Mouse (Mus musculus): ENCODE data around the gene Gm10428. TPM values are rescaled to one million over a fixed set of nuclear protein-coding genes. Genes with fewer than 3 reads are reported as not detected.

Gm10428 gene
- polyA plus RNA-seq (2014; fragmentation: Nextera tagmentation; extraction: Ambion mirVana): 0.99 TPM in 1 of 2 replicates, not detected in the other

DNA sequence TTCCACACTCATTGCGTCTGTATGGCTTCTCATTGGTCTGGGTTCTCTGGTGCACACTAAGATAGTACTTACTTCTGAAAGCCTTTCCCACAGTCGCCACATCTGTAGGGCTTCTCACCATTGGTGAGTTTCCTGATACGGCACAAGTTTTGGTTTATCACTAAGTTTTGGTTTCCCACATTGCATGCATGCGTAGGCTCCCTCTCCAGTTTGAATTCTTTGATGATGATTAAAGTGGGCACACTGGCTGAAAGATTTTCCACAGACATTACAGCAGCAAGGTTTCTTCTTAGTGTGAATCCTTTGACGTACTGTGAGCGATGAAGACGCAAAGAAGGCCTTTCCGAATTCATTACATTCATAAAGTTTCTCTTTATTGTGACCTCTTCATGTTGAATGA, at the start of gene Gm10428:
Gene Gm10428 (plus strand): TSS at position 321 of the 400 bp plus-strand sequence.
- no peaks in the 10 kb centered on the region for H3K36me3 ChIP-seq (ENCODE audit: control insufficient read depth, insufficient read depth, low read length)
- 0 out of 2 replicates have a peak, but pooled peaks cover 3% of the 10 kb centered on the region for H3K4me1 ChIP-seq (ENCODE audit: control insufficient read depth, insufficient read depth, low read length)
- no peak within 1 kb of the TSS for H3K27ac ChIP-seq (replicated peaks; ENCODE audit: low read depth, low read length)
- DNase-seq (ENCODE audit: low spot score): no peak
- H3K4me2 ChIP-seq (ENCODE audit: low read depth, severe bottlenecking): no peak within 1 kb of the TSS
- no peak for ATAC-seq (ENCODE audit: insufficient number of reproducible peaks, low FRiP score, low TSS enrichment, low read depth)
- H3K9me3 ChIP-seq (ENCODE audit: control insufficient read depth, low read length): no peaks in the 10 kb centered on the region
- H3K9ac ChIP-seq (ENCODE audit: low read length): no peak within 1 kb of the TSS
- no peak within 1 kb of the TSS for H3K4me3 ChIP-seq (ENCODE audit: low read depth, low read length)
- H3K27me3 ChIP-seq (ENCODE audit: control insufficient read depth, insufficient read depth, low read length): no peaks in the 10 kb centered on the region
- whole genome bisulfite sequencing: 94% methylated on average over 8 of the region's 8 CpGs

DNA sequence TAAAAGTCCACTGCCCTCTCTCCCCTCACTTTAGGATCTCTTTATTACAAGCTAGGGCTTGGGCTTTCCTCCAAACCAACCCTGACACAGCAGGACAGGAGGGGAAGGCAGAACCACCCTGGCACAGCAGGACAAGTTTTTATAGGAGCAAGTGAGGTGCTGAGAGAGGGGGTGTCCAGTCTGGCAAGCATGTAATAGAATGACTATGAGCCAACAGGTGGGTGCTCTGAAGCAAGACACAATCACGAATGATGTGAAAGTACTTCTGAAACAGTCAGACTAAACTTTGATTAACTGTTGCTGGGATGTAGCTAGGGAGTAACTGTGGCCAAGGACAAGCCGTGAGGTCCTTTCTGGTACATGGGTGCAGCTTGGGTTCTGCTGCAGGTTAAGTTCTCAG, 46.8 kb upstream of the Gm10428 start:
- Histone ChIP-seq H3K36me3 (ENCODE audit: control insufficient read depth, insufficient read depth, low read length) (no peaks in the 10 kb centered on the region), H3K9me3 (ENCODE audit: control insufficient read depth, low read length) (no peaks in the 10 kb centered on the region), H3K4me1 (ENCODE audit: control insufficient read depth, insufficient read depth, low read length) (no peaks in the 10 kb centered on the region), H3K4me2 (ENCODE audit: low read depth, severe bottlenecking) (no peak overlapping the region), H3K27me3 (ENCODE audit: control insufficient read depth, insufficient read depth, low read length) (no peaks in the 10 kb centered on the region), H3K4me3 (ENCODE audit: low read depth, low read length) (no peak overlapping the region), H3K9ac (ENCODE audit: low read length) (no peak overlapping the region), H3K27ac (replicated peaks; ENCODE audit: low read depth, low read length) (no peak overlapping the region)
- 80% methylated on average over 2 of the region's 2 CpGs for WGBS
- ATAC-seq (ENCODE audit: insufficient number of reproducible peaks, low FRiP score, low TSS enrichment, low read depth) (no peak), DNase-seq (ENCODE audit: low spot score) (no peak)

DNA sequence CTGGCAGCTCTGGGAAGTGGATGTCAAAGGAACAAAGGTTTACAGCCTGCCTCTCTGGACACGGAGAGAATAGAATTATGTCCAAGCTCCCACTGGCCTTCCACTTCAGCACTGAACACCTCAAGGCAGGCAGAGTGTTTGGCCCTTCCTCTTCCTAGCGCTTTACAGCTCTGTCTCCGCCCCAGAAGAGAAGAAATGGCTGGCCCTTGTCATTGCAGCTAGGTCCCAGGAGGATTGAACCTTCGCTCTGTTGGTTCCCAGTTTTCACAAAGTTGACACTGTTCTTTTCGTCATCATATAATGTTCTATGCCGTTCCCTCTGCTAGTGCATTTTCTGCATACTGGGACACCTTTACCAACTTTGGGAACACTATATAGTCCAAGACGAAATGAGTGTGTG, 44.6 kb upstream of the Gm10428 start:
- DNase-seq (ENCODE audit: low spot score): no peak
- no peaks in the 10 kb centered on the region for H3K4me1 ChIP-seq (ENCODE audit: control insufficient read depth, insufficient read depth, low read length)
- H3K9me3 ChIP-seq (ENCODE audit: control insufficient read depth, low read length): no peaks in the 10 kb centered on the region
- ATAC-seq (ENCODE audit: insufficient number of reproducible peaks, low FRiP score, low TSS enrichment, low read depth): no peak
- WGBS: 80% methylated on average over 7 of the region's 7 CpGs
- no peak overlapping the region for H3K9ac ChIP-seq (ENCODE audit: low read length)
- no peaks in the 10 kb centered on the region for H3K27me3 ChIP-seq (ENCODE audit: control insufficient read depth, insufficient read depth, low read length)
- H3K36me3 ChIP-seq (ENCODE audit: control insufficient read depth, insufficient read depth, low read length): 0 out of 2 replicates have a peak, but pooled peaks cover 4% of the 10 kb centered on the region
- H3K27ac ChIP-seq (replicated peaks; ENCODE audit: low read depth, low read length): no peak overlapping the region
- H3K4me2 ChIP-seq (ENCODE audit: low read depth, severe bottlenecking): no peak overlapping the region
- H3K4me3 ChIP-seq (ENCODE audit: low read depth, low read length): no peak overlapping the region

DNA sequence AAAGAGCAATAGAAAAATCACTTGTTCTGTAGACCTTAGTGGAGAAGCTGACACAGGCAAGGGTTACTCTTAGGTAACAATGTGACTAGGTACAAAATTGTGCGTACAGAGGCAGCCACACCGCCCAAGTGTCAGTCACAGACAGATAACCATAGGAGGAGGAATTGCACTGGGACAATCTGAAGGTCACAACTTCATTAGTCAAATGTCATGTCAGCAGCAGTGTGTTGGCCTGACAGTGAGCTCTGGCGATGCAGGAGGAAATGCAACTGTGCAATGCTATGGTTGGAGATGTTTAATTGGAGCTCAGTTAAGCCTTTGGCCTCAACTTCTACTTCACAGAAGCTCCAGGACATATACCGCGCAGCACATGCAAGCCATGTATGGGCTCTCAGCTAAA, 42.2 kb upstream of the Gm10428 start:
- 89% methylated on average over 5 of the region's 5 CpGs for WGBS
- H3K27ac ChIP-seq (replicated peaks; ENCODE audit: low read depth, low read length): no peak overlapping the region
- no peaks in the 10 kb centered on the region for H3K4me1 ChIP-seq (ENCODE audit: control insufficient read depth, insufficient read depth, low read length)
- H3K4me2 ChIP-seq (ENCODE audit: low read depth, severe bottlenecking): no peak overlapping the region
- no peaks in the 10 kb centered on the region for H3K27me3 ChIP-seq (ENCODE audit: control insufficient read depth, insufficient read depth, low read length)
- peaks cover 10% of the 10 kb centered on the region; the same call in 1 of the 2 replicates for H3K36me3 ChIP-seq (ENCODE audit: control insufficient read depth, insufficient read depth, low read length)
- H3K9ac ChIP-seq (ENCODE audit: low read length): no peak overlapping the region
- no peak overlapping the region for H3K4me3 ChIP-seq (ENCODE audit: low read depth, low read length)
- ATAC-seq (ENCODE audit: insufficient number of reproducible peaks, low FRiP score, low TSS enrichment, low read depth): no peak
- no peaks in the 10 kb centered on the region for H3K9me3 ChIP-seq (ENCODE audit: control insufficient read depth, low read length)
- DNase-seq (ENCODE audit: low spot score): no peak

DNA sequence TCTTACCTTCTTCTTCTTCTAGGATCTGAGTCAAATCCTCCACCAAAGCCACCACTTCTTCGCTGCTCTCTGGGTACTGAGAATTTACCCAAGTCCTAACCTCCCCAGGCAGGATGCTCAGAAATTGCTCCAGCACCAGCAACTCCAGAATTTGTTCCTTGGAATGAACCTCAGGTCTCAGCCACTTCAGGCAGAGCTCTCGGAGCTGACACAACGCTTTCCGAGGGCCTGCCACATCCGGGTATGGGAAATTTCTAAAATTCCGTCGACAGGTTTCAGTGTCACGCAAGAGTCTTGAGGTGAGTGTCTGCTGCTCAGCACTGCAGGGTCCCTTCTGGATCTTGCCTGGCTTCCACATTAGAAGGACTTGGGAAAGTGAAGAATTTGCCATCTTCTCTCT, 24.6 kb upstream of the Gm10428 start:
- Histone ChIP-seq H3K4me3 (ENCODE audit: low read depth, low read length) (no peak overlapping the region), H3K36me3 (ENCODE audit: control insufficient read depth, insufficient read depth, low read length) (peaks cover 6% of the 10 kb centered on the region; the same call in 1 of the 2 replicates)

DNA sequence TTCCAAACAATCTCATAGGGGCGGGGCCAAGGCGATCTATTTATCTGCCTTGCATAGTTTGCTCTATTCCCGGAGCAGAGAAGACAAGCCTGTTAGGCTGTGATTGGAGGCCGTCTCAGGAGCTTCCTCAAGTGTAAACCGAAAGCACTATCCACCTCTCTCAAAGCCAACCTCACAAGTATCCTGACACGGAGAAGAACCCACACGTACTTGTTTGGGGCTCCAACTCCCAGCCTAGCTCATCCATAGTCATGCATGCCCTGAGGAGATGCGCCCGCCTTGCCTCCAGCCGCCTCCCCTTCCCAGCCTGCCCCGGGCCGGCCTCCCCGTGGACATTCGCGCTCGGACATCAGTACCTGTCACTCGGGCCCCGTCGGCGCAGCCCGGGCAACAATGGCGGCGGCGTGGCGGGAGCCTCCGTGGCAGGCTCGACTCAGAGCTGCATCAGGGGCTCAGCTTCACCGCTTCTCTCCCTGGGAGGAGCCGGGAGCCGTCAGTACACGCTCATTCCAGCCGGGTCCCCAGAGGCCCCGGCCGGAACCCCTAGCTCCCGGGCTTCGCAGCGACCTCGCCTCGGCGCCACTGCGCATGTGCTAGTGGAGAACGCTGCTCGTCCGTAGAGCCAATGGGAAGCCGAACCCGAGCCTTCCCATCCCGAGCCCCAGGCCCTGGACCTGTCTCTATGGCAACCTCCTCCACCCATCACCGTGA, 21.4 kb upstream of the Gm10428 start, which contains the start of gene Zfp287:
Gene Zfp287 (minus strand): TSS at position 595 of the 711 bp plus-strand sequence.
- H3K27ac ChIP-seq (replicated peaks; ENCODE audit: low read depth, low read length): peak within 1 kb of the TSS; percentile 65; the same call in 1 of the 2 replicates
- no peaks in the 10 kb centered on the region for H3K27me3 ChIP-seq (ENCODE audit: control insufficient read depth, insufficient read depth, low read length)
- peak; percentile 91 for ATAC-seq (ENCODE audit: insufficient number of reproducible peaks, low FRiP score, low TSS enrichment, low read depth)
- H3K9me3 ChIP-seq (ENCODE audit: control insufficient read depth, low read length): no peaks in the 10 kb centered on the region
- H3K4me3 ChIP-seq (ENCODE audit: low read depth, low read length): peak within 1 kb of the TSS; percentile 77
- H3K4me1 ChIP-seq (ENCODE audit: control insufficient read depth, insufficient read depth, low read length): no peaks in the 10 kb centered on the region
- peak; percentile 93 for DNase-seq (ENCODE audit: low spot score)
- peak within 1 kb of the TSS; percentile 72 for H3K9ac ChIP-seq (ENCODE audit: low read length)
- peak within 1 kb of the TSS; percentile 81 for H3K4me2 ChIP-seq (ENCODE audit: low read depth, severe bottlenecking)
- 0 out of 2 replicates have a peak, but pooled peaks cover 2% of the 10 kb centered on the region for H3K36me3 ChIP-seq (ENCODE audit: control insufficient read depth, insufficient read depth, low read length)
- 2% methylated on average over 48 of the region's 48 CpGs for WGBS

More for the DNA sequence above, 24.6 kb upstream of the Gm10428 start:
- Histone ChIP-seq H3K27me3 (ENCODE audit: control insufficient read depth, insufficient read depth, low read length) (no peaks in the 10 kb centered on the region), H3K9ac (ENCODE audit: low read length) (no peak overlapping the region), H3K4me1 (ENCODE audit: control insufficient read depth, insufficient read depth, low read length) (no peaks in the 10 kb centered on the region), H3K27ac (replicated peaks; ENCODE audit: low read depth, low read length) (no peak overlapping the region), H3K4me2 (ENCODE audit: low read depth, severe bottlenecking) (no peak overlapping the region), H3K9me3 (ENCODE audit: control insufficient read depth, low read length) (no peaks in the 10 kb centered on the region)
- DNase-seq (ENCODE audit: low spot score): no peak
- no peak for ATAC-seq (ENCODE audit: insufficient number of reproducible peaks, low FRiP score, low TSS enrichment, low read depth)
- 93% methylated on average over 8 of the region's 8 CpGs for WGBS

DNA sequence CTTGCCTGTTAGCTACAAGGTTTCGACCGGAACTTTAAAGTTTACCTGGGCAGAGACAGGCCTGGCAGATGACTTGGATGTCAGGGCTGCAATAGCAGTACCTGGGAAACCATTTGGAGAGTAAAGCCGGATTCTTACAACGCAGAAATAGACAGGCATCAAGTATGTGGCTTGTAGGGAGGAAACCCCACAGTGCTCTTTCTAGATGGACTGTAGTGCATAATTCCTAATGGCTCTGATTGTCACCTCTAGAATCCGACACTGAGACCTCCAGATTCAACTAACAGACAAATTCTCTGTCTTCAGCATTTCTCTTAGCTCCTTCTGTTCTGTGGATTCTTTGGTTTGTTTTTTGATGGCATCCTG, 20.9 kb upstream of the Gm10428 start:
- no peak for ATAC-seq (ENCODE audit: insufficient number of reproducible peaks, low FRiP score, low TSS enrichment, low read depth)
- peak overlapping the region; percentile 12; the same call in 1 of the 2 replicates for H3K9ac ChIP-seq (ENCODE audit: low read length)
- 0 out of 2 replicates have a peak, but pooled peaks cover 2% of the 10 kb centered on the region for H3K36me3 ChIP-seq (ENCODE audit: control insufficient read depth, insufficient read depth, low read length)
- no peak overlapping the region for H3K27ac ChIP-seq (replicated peaks; ENCODE audit: low read depth, low read length)
- H3K4me1 ChIP-seq (ENCODE audit: control insufficient read depth, insufficient read depth, low read length): no peaks in the 10 kb centered on the region
- H3K27me3 ChIP-seq (ENCODE audit: control insufficient read depth, insufficient read depth, low read length): no peaks in the 10 kb centered on the region
- no peaks in the 10 kb centered on the region for H3K9me3 ChIP-seq (ENCODE audit: control insufficient read depth, low read length)
- peak overlapping the region; percentile 77 for H3K4me3 ChIP-seq (ENCODE audit: low read depth, low read length)
- peak overlapping the region; percentile 81; the same call in 1 of the 2 replicates for H3K4me2 ChIP-seq (ENCODE audit: low read depth, severe bottlenecking)
- DNase-seq (ENCODE audit: low spot score): no peak
- WGBS: 20% methylated on average over 5 of the region's 5 CpGs

DNA sequence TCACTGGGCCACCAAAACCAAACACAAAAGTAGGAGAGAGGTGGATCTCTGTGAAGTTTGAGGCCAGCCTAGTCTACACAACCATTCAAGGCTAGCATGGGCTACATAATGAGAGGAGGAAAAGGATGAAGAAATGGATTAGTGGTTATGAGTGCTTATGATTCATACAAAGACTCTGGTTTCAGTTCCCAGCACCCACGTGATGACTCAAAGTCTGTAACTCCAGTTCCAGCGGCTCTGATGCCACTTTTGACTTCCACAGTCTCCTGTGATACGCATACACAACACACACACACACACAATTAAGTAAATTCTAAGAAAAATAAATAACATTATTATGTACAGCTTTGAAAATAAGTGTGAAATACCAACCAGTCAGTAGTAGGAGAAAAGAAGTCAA, 20.2 kb upstream of the Gm10428 start:
- 83% methylated on average over 3 of the region's 3 CpGs for WGBS
- Histone ChIP-seq H3K9ac (ENCODE audit: low read length) (no peak overlapping the region), H3K36me3 (ENCODE audit: control insufficient read depth, insufficient read depth, low read length) (0 out of 2 replicates have a peak, but pooled peaks cover 2% of the 10 kb centered on the region), H3K4me2 (ENCODE audit: low read depth, severe bottlenecking) (no peak overlapping the region), H3K27ac (replicated peaks; ENCODE audit: low read depth, low read length) (no peak overlapping the region), H3K4me3 (ENCODE audit: low read depth, low read length) (no peak overlapping the region), H3K27me3 (ENCODE audit: control insufficient read depth, insufficient read depth, low read length) (no peaks in the 10 kb centered on the region), H3K9me3 (ENCODE audit: control insufficient read depth, low read length) (no peaks in the 10 kb centered on the region), H3K4me1 (ENCODE audit: control insufficient read depth, insufficient read depth, low read length) (no peaks in the 10 kb centered on the region)
- DNase-seq (ENCODE audit: low spot score) (no peak), ATAC-seq (ENCODE audit: insufficient number of reproducible peaks, low FRiP score, low TSS enrichment, low read depth) (no peak)

All from limb, embryonic 11.5 days (tissue).